Mouse (Mus musculus): ENCODE measurements around the gene Exosc5. TPM values are rescaled to one million over a fixed set of nuclear protein-coding genes. Genes with fewer than 3 reads are reported as not detected.
A peak's percentile ranks its signal among the peaks of the same experiment; 100 is the strongest.

Gene Exosc5
- polyA plus RNA-seq, 1 experiment from 2014 or later, result 146 TPM

DNA sequence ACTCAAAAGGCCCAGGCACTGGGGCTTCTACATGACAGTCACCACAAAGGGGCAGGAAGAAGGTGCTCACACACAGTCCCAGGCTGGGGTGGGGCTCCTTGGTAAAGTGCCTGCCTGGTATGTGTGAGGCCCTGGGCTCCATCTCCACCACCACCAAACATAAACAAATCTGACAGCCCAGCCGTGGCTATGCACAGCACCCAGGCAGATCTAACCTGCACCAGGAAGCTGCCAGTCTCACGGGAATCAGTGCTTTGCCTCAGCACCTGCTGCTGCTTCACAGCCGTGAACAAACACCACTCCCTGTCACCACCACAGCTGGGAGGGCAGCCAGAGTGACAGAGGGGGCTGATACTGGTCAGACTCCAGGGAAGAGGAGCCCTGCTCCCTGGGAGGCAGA is 22.6 kb upstream of the Exosc5 start:
- DNase-seq (ENCODE audit: low spot score), result peak; percentile 56

DNA sequence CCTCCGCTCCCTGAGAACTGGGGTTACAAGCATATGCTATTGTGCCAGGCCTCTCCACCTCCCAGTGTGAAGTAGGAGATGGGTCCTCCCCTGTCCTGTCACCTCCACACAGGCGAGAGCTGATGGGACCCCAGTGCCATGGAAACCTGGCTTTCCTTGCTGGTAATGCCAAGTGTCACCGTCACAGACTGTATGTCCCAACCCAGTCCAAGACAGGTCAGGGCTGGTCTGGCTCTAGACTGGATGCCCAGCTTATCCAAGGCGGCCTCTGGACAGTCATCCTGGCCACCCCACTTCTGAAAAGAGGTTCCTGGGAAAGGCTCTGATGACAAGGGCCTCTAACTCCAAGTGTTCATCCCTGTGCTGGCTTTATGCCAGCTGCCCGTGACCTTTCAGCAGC is 21.9 kb upstream of the Exosc5 start:
- DNase-seq (ENCODE audit: low spot score), result no peak

DNA sequence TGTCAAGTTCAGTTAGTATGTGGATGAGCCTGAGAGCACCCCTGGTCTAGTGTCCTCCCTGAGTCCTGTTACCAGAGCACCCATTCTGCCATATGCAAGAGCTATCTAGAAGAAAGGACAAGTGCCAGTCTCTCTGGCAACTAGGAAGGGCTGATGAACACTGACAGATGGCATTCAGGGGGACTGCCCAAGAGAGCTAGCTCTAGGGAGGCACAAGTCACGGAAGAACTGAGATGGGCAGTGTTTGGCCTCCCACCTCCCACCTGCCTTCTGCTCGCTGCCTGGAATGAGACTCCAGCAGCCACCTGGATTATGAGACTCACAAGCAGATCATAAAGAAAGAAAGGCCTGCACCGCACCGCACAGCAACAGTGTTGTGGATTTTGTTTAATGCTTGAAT is 19.2 kb upstream of the Exosc5 start:
- DNase-seq (ENCODE audit: low spot score), result no peak

DNA sequence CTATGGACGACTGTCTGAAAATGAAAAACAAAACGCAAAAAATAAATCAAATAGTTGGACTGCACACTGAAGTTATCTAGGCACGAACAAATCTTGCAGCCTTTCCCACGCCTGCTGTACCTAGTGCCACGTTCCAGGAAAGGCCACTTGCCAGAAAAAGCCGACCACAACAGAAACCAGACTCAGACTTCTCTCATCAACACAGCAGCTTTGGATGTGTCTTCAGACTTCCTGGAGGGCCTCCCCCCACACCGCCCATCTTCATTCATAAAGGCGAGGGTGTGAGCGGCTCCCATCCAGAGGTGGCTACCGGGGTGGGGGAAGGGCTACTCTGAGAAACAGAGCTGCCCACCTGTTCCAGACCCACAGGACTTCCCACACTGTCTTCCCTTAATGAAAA is 14.8 kb upstream of the Exosc5 start:
- peak; percentile 46 for DNase-seq (ENCODE audit: low spot score)

DNA sequence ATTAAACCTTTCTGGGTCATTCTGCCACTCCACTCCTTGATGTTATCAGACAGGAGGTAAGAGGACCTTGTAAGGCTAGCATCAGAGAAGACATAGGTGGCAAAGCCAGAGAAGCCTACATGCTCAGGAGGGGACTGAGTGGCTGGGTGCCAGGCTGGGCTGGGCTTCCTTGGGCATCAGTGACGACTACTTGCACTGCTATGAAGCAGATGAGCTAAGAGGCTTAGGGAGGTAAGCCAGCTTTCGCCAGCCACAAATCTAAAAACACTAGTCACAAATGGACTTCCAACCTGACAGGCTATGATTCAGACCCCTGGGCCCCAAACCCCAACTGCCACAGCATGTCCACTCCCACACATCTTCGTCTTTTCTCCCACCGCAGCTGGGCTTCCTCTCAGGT is 14.3 kb upstream of the Exosc5 start:
- DNase-seq (ENCODE audit: low spot score), result no peak

DNA sequence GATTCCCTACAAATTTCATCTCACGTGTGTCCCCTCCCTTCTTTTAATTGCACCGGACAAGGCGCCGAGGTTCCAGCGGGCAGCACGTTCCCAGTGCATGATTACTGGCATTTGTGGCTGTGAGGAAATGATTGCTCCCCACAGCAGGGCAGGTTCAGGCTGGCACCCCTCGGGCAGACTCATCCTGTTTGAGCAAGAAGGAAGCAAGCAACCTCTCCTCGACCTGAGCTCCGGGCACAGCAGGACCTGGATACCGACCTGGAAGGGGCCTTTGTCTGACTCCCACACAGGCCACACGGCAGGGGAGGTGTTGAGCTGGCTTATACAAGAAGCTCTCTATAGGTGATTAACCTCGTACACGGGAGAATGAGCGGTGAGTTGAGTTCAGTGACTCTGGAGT is 13.9 kb upstream of the Exosc5 start:
- peak; percentile 25 for DNase-seq (ENCODE audit: low spot score)

DNA sequence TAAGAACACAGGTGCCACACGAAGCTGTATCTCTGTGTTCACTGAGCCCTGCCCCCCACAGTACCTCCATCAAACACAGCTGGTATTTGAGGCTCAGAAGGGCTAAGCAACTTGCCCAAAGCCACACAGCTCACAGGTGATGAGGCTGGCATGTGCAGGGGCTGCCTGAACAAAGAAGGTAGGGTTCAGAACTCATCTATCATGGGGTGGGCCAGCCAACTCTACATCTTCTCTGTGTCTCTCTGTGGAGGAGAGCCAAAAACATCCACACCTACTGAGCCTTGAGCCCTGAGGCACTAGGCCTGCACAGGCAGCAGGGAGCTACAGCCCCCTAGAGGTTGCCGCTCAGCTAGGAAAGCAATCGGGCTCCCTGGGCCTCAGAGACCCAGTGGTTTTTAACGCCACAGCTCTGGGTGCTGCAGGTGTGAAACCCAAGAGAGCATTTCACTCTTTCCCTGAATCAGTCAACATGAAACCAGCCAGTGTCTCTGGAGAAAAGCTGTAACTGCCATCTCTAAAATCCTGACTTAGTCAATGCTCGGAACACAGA is 11.3 kb upstream of the Exosc5 start:
- peak; percentile 89 for DNase-seq (ENCODE audit: low spot score)

DNA sequence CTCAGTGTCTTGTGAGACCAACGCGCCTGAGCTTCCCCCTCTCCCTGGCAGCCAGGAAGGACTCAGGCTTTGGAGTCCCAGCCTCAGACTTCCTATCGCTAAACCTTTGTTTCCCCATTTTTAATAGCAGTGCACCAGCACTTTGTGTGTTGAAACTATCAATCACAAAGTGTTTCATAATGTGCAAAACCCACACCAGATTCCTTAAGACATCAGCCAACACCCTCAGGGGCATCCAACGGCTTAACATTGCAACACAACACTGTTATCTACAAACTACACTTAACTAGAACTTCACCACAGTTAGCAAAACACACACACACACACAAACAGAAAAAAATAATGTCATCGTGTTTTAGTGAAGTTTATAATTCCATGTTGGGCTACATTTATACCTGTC is 9.1 kb upstream of the Exosc5 start:
- no peak for DNase-seq (ENCODE audit: low spot score)

DNA sequence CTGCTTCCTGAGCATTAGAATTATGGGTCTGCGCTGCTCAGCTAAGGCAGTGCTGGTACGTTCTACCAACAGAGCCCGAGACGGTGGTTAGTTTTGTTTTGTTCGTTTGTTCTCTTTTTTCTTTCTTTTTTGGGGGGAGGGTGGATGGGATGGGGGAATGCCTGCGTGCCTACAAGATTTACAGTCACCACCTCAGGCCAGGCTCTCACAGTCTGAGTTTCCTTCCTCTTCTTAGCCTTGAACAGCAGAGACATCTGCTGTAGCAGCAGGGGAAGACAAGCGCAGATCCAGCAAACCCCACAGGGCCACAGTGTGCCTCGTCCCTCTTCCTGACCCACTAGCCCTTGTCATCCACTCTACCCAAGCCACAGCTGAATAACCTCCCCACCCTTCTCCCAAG is 7.7 kb upstream of the Exosc5 start:
- DNase-seq (ENCODE audit: low spot score), result peak; percentile 68

DNA sequence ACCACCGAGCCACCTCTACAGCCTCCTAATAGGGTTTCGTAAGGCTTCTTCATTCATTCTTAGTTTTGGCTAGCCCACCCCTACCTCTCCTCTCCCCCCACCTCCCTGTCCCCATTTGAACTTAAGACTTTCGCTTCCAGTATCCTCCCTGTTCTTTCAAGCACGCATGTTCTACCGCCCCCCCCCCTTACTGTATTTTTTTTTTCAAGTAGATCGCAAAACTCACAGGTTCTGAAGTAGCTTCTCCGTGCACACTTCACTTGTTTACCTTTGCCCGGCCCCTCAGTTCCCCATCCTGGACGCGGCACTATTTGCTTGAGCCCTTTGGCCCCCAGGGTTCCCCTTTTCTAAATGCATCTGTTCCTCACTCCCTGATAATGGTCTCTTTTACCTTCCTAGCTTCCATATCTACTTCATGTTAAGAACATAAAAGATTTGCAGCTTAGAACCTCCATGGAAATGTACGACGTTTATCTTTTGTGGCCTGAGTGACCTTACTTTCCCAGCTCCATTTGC is 6.7 kb upstream of the Exosc5 start:
- DNase-seq (ENCODE audit: low spot score), result no peak

DNA sequence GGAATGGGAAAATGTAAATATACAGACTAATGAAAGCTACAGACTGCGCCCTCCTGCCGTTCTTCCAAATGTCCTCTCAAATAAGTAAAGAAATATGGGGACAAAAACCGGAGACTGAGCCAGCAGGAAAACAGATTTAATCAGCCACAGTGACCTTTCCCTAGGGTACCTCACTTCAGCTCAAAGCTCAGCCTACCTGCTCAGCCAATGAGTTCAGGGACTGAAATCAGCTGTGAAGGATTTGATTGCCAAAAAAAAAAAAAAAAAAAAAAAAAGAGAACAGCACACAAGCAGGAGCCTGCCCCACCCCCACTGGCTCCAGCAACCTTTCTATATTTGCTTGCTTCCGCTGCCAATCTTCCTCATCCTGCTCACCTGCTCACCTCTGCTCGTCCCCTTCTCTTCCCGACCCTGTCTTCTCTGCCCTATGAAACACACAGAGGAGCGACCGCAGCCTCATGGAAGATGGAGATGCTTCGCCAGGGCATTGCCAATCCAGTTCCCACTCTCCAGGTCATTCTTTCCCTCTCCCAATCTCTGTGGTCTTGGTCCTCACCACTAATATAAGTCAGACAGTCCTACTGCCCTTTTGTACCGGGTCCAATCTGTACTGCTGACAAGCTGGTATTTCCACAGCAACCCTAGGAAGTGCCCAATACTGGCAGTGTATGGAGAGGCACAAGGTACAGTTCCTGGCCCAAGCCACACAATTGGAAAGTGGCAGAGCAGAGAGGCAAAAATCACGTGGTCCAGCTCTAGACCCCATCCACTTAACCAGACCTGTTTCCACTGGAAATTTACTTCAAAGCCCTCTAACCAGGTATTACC is 3.1 kb upstream of the Exosc5 start:
- DNase-seq (ENCODE audit: low spot score), result no peak

DNA sequence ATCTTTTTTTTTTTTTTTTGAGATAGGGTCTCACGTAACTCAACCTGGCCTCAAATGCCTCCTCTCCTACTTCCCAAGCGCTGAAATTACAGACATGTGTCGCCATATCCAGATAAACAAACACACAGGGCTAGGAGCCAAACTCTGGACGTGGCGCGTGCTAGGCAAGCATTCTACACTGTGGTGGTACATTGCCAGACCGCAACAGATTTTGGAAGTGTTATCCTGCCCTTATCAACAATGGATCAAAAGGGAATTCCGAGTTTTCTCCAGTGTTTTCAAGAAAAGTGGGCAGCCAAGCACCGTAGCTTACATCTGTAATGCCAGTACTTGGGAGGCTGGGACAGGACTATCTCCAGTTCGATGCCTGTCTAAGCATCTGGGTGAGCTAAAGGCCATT is 1.2 kb upstream of the Exosc5 start:
- DNase-seq (ENCODE audit: low spot score), result no peak

DNA sequence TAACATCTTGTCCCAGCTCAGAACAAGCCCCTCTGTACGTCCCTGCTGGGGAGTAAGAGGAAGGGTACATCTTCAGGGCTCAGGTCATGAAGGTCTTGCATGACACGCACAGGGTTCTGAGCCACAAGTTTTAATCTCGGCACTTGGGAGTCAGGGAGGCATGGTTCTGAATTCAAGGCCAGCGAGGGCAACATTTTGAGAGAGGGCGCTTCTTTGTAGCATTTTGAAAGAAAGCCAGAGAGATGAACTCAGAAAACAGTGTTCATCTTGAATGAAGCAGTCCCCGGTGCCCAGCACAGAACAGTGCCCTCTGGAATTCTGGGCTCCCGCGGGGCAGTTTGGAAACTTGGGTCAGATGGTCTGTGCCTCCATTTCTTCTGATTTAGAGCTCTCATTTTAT is 7.4 kb downstream of the Exosc5 start:
- DNase-seq (ENCODE audit: low spot score), result no peak

DNA sequence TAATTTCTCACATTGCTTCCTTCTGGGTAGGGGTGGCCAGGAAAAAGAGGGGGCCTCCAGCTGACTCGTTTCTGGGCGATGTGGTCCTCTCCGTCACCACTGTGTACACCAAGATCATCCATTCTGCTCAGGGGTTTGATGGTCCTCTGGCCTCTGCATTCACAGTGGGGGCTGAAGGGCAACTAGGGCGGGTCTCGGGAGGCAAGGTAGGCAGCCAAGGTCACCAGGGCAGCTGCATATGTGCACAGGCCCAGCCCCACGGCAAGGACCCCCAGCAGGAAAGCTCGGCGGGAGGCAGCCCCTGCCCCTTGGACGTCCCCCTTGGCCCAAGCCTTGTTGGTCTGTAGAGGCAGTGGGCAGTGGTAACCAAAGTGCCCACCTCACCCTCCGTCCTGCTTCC is 10.2 kb downstream of the Exosc5 start:
- no peak for DNase-seq (ENCODE audit: low spot score)

DNA sequence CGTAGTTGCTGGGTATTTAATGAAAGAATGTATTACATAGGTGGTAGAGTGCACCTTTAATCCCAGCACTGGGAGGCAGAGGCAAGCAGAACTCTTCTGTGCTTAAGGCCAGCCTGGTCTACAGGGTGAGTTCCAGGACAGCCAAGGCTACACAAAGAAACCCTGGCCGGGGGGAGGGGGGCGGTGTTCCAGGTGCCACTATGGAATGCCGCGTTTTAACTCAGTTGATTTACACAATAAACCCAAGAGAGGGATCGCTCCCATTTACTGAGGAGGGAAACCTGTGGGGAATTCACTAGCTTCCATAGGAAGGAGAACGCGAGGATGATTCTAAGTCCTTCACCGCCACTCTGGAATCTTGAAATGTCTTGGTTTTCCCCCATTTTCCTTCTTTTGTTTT is 10.7 kb downstream of the Exosc5 start:
- DNase-seq (ENCODE audit: low spot score), result no peak

DNA sequence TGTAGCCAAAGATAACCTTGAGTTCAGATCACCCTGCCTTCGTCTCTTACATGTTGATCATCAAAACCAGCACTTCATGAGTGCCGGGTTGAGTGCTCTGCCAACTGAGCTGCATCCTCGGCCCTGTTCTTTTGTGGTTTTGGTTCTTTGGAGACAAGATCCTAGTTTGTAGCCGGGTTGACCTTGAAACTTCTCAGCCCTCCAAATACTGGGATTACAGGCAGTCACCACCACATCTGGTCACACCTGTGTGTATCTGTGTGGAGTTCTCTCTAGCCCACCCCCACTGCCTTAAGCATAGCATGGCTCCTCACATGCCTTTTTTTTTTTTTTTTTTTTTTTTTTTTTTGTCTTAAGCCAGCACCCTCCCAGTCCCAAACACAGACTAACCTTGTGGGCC is 11.1 kb downstream of the Exosc5 start:
- no peak for DNase-seq (ENCODE audit: low spot score)

DNA sequence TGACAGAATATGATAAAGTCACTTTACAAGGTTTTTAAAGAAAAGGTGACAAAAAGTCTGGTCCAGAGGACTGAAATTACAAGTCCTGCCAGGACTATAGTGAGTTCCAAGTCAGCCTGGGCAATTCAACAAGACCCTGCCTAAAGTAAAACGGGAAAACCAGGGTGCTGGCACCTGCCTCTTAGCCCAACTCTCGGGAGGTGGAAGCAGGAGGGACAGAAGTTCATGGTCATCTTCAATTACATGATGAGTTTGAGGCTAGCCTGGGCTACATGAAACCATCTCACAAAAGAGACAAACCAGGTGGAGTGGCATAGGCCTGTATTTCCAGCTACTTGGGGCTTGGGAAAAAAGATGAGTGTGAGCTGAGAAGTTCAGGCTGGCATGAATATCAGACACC is 12.7 kb downstream of the Exosc5 start:
- DNase-seq (ENCODE audit: low spot score), result no peak

DNA sequence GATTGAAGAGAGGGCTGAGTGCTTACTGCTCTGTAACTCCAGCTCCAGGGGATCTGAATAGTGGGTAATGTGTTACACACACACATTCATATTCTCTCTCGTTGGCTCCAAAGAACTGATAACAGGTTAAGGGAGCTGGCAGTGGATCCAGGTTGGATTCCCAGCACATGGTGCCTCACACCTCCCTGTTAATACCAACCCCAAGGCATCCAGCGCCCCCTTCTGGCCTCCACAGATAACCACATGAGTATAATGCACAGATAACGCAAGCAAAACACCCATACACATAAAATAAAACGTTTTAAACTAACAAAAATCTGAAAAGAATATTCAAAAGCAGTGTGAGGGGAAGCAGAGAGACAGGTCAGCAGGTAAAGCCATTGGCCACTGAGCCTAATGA is 13.5 kb downstream of the Exosc5 start:
- no peak for DNase-seq (ENCODE audit: low spot score)

DNA sequence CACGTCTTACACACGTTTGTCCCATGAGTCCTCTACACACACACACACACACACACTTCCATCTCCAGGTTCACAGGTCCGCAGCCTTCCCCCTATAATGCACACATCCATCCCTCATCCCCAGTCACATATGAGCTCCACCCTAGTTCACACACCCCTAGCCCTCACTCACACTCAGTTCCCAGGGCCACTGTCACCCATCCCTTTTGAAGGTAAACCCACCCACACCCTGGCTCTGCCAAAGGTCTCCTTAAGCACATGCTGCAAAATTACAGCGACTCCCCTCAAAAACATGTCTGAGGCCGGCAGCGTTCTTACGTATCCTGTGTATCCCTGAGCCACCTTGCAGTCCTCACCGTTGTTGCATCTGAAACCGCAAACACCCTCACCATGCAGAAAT is 15.3 kb downstream of the Exosc5 start:
- no peak for DNase-seq (ENCODE audit: low spot score)

DNA sequence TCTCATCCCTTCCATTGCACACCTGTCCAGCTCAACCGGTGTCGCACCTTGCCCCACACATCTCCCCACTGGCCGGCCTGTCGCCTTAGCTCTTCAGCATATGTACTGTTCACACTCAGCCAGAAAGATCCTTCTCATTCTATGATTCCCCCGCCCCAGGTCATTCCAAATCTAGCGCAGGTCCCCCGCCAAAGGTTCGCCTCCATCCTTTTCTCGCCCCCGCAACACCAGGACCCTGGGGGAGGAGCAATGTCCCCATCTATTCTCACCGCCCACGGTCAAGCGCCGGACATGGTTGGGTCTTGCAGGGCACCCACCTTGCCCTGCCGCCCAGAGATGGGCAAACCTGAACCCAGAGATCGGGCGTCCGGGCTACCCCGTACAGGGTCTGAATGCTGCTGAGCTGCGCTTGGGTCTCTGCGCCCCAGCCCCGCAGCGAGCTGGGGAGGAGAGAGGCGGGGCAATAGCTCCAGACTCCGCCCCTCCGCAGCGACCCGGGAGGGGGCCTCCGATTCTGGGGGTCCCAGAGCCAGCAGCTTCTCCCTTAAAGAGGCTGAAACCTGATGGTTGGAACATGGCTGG is 15.8 kb downstream of the Exosc5 start, which contains the start of gene Tmem91:
Tmem91 (minus strand) TSS at position 448 of the 582 bp plus-strand sequence.
- DNase-seq (ENCODE audit: low spot score), result peak; percentile 30

DNA sequence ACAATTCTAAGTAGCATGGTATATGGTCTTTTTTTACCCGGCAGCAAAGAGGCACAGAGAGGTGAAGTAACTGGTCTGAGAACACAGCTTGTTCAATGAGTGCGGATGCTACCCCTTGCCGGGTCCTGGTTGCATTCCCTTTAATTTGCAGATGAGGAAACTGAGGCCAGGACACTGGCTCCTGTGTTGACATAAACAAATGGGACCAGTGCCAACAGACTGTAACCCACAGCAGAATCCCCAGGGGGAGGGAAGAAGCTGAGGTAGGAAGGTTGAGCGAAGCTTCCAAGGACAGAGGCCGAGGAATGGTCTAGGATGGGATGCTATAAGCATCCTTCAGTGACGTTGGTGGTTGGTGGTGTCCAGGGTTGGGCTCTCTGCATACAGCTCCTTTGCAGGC is 16.4 kb downstream of the Exosc5 start:
- no peak for DNase-seq (ENCODE audit: low spot score)

DNA sequence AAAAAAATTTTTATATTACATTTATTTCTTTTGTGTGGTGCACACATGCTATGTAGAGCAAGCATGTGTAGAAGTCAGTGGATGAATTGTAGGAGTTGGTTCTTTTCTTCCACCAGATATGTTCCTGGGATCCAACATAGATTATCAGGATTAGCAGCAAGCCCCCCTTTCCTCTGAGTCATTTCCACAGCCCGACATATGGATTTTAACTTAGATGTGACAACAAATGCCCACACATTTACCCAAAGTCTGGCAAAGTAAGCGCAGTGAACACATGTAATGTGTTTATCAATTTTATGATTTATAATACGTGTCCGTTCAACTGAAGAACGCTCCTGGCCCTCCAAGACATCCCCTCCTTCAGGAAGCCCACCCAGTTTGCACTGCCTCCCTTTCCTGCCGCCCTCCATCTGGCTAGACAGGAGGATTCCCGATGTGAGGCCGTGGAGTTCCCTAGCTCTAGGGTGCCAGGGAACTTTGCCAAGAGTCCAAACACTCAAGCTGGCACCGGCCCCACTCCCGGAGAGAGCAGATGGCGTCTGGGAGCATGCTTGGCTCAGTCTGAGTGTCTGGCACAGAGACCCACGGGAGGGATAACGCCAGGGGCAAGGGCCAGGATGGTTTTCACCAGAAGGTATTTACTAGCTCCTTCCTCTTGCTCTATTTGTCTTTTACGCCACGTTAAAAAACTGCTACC is 17.3 kb downstream of the Exosc5 start:
- no peak for DNase-seq (ENCODE audit: low spot score)

All from thymus, postnatal 0 days (tissue).